Mouse (Mus musculus): Measurements from ENCODE around the gene Plcb2. TPM values are rescaled to one million over a fixed set of nuclear protein-coding genes. Genes with fewer than 3 reads are reported as not detected.

Plcb2 gene
- total and polyA plus RNA-seq, 2 experiments from 2014 or later: 0.63 to 2.4 TPM

GRCm38 (mm10) chr2:118766041-118767033 lies 38.1 kb upstream of the Plcb2 start:
- peaks cover 8% of the 10 kb centered on the region for H3K4me1 ChIP-seq (ENCODE audit: insufficient read depth, low read length)
- no peak overlapping the region for H3K9ac ChIP-seq (replicated peaks; ENCODE audit: low read length, poor library complexity, severe bottlenecking)
- peak; percentile 24 for TF ChIP-seq CTCF (IDR thresholded peaks at IDR 0.05)
- no peaks in the 10 kb centered on the region for H3K27me3 ChIP-seq (ENCODE audit: insufficient read depth, low read length)
- 75% methylated on average over 10 of the region's 10 CpGs for WGBS
- no peaks in the 10 kb centered on the region for H3K36me3 ChIP-seq (ENCODE audit: insufficient read depth, low read length)
- no peak overlapping the region for H3K4me2 ChIP-seq (ENCODE audit: low read depth, low read length, poor library complexity, severe bottlenecking)
- ATAC-seq (ENCODE audit: low FRiP score) (no peak), DNase-seq (ENCODE audit: low spot score) (no peak)
- H3K27ac ChIP-seq (ENCODE audit: low read depth, low read length): no peak overlapping the region
- no peaks in the 10 kb centered on the region for H3K9me3 ChIP-seq (ENCODE audit: low read length)
- H3K4me3 ChIP-seq (ENCODE audit: low read depth, low read length): no peak overlapping the region

GRCm38 (mm10) chr2:118764875-118765274 lies 36.6 kb upstream of the Plcb2 start:
- TF ChIP-seq CTCF (IDR thresholded peaks at IDR 0.05): no peak
- Histone ChIP-seq H3K4me2 (ENCODE audit: low read depth, low read length, poor library complexity, severe bottlenecking) (no peak overlapping the region), H3K4me1 (ENCODE audit: insufficient read depth, low read length) (peaks cover 8% of the 10 kb centered on the region), H3K4me3 (ENCODE audit: low read depth, low read length) (no peak overlapping the region), H3K9ac (replicated peaks; ENCODE audit: low read length, poor library complexity, severe bottlenecking) (no peak overlapping the region), H3K9me3 (ENCODE audit: low read length) (no peaks in the 10 kb centered on the region), H3K27me3 (ENCODE audit: insufficient read depth, low read length) (no peaks in the 10 kb centered on the region), H3K36me3 (ENCODE audit: insufficient read depth, low read length) (no peaks in the 10 kb centered on the region), H3K27ac (ENCODE audit: low read depth, low read length) (no peak overlapping the region)
- ATAC-seq (ENCODE audit: low FRiP score) (no peak), DNase-seq (ENCODE audit: low spot score) (no peak)
- WGBS: 87% methylated on average over 5 of the region's 5 CpGs

- 17% methylated on average over 11 of the region's 11 CpGs for WGBS
- no peak overlapping the region for H3K27ac ChIP-seq (ENCODE audit: low read depth, low read length)
- H3K27me3 ChIP-seq (ENCODE audit: insufficient read depth, low read length): no peaks in the 10 kb centered on the region
- no peak overlapping the region; the same call in 1 of the 2 replicates for H3K9ac ChIP-seq (replicated peaks; ENCODE audit: low read length, poor library complexity, severe bottlenecking)
- peak overlapping the region; percentile 34 for H3K4me2 ChIP-seq (ENCODE audit: low read depth, low read length, poor library complexity, severe bottlenecking)
- no peaks in the 10 kb centered on the region for H3K9me3 ChIP-seq (ENCODE audit: low read length)
- peaks cover 8% of the 10 kb centered on the region for H3K4me1 ChIP-seq (ENCODE audit: insufficient read depth, low read length)
- H3K36me3 ChIP-seq (ENCODE audit: insufficient read depth, low read length): no peaks in the 10 kb centered on the region
- DNase-seq (ENCODE audit: low spot score) (peak; percentile 83), ATAC-seq (ENCODE audit: low FRiP score) (no peak)
- no peak overlapping the region for H3K4me3 ChIP-seq (ENCODE audit: low read depth, low read length)
- peak; percentile 83 for TF ChIP-seq CTCF (IDR thresholded peaks at IDR 0.05)
Measured at GRCm38 (mm10) chr2:118764094-118764831, 36.0 kb upstream of the Plcb2 start.

GRCm38 (mm10) chr2:118763469-118763868 lies 35.2 kb upstream of the Plcb2 start:
- Histone ChIP-seq H3K27me3 (ENCODE audit: insufficient read depth, low read length) (no peaks in the 10 kb centered on the region), H3K36me3 (ENCODE audit: insufficient read depth, low read length) (no peaks in the 10 kb centered on the region), H3K4me3 (ENCODE audit: low read depth, low read length) (no peak overlapping the region), H3K4me2 (ENCODE audit: low read depth, low read length, poor library complexity, severe bottlenecking) (no peak overlapping the region), H3K9ac (replicated peaks; ENCODE audit: low read length, poor library complexity, severe bottlenecking) (no peak overlapping the region), H3K27ac (ENCODE audit: low read depth, low read length) (no peak overlapping the region), H3K4me1 (ENCODE audit: insufficient read depth, low read length) (peaks cover 8% of the 10 kb centered on the region), H3K9me3 (ENCODE audit: low read length) (no peaks in the 10 kb centered on the region)
- 60% methylated on average over 7 of the region's 7 CpGs for WGBS
- DNase-seq (ENCODE audit: low spot score) (no peak), ATAC-seq (ENCODE audit: low FRiP score) (no peak)
- no peak for TF ChIP-seq CTCF (IDR thresholded peaks at IDR 0.05)

- no peaks in the 10 kb centered on the region for H3K36me3 ChIP-seq (ENCODE audit: insufficient read depth, low read length)
- ATAC-seq (ENCODE audit: low FRiP score) (no peak), DNase-seq (ENCODE audit: low spot score) (no peak)
- H3K27ac ChIP-seq (ENCODE audit: low read depth, low read length): 0 out of 2 replicates have a peak overlapping the region, but pooled peaks have one; percentile 74
- H3K9ac ChIP-seq (replicated peaks; ENCODE audit: low read length, poor library complexity, severe bottlenecking): no peak overlapping the region
- 15% methylated on average over 10 of the region's 10 CpGs for WGBS
- no peaks in the 10 kb centered on the region for H3K27me3 ChIP-seq (ENCODE audit: insufficient read depth, low read length)
- H3K4me1 ChIP-seq (ENCODE audit: insufficient read depth, low read length): peaks cover 8% of the 10 kb centered on the region
- H3K9me3 ChIP-seq (ENCODE audit: low read length): no peaks in the 10 kb centered on the region
- H3K4me2 ChIP-seq (ENCODE audit: low read depth, low read length, poor library complexity, severe bottlenecking): no peak overlapping the region
- H3K4me3 ChIP-seq (ENCODE audit: low read depth, low read length): no peak overlapping the region
- no peak for TF ChIP-seq CTCF (IDR thresholded peaks at IDR 0.05)
Measured at GRCm38 (mm10) chr2:118762784-118763148, 34.5 kb upstream of the Plcb2 start.
